Mouse (Mus musculus) liver, adult 2 months (tissue): Measurements from ENCODE around the gene Kif7. TPM values are rescaled to one million over a fixed set of nuclear protein-coding genes. Genes with fewer than 3 reads are reported as not detected.

Source experiments
- DNase-seq: peaks from one replicate; pipeline ENCODE4 v3.0.0-alpha.2; 2011; ENCODE audit warnings: low read depth, low spot score; ENCODE audit errors: extremely low read depth
- H3K27ac ChIP-seq: fragments of 200-500 bp; replicated peaks from 2 replicates; pipeline ENCODE4 v1.5.1; 2012; ENCODE audit warnings: low read depth, mild to moderate bottlenecking, control low read depth, inconsistent platforms, low read length; ENCODE audit not compliant: insufficient read depth
- H3K27me3 ChIP-seq: fragments of 200-500 bp; 2 replicates; pipeline ENCODE4 v1.6.1; 2012; ENCODE audit warnings: mild to moderate bottlenecking, moderate library complexity, low read length, inconsistent platforms; ENCODE audit not compliant: control insufficient read depth, insufficient read depth
- H3K36me3 ChIP-seq: fragments of 200-500 bp; 2 replicates; pipeline ENCODE4 v1.6.1; 2012; ENCODE audit warnings: low read length, inconsistent platforms; ENCODE audit not compliant: control insufficient read depth, insufficient read depth
- H3K4me1 ChIP-seq: fragments of 200-500 bp; 2 replicates; pipeline ENCODE4 v1.6.1; 2011; ENCODE audit warnings: low read length; ENCODE audit not compliant: control insufficient read depth, insufficient read depth
- H3K4me3 ChIP-seq: fragments of 200-500 bp; 2 replicates; pipeline ENCODE4 v1.5.1; 2011; ENCODE audit warnings: low read depth, mild to moderate bottlenecking, control low read depth, low read length, moderate library complexity; ENCODE audit not compliant: insufficient read depth
- H3K79me2 ChIP-seq: fragments of 200-500 bp; 2 replicates; pipeline ENCODE4 v1.6.1; 2012; ENCODE audit warnings: inconsistent platforms, mild to moderate bottlenecking, low read length, moderate library complexity; ENCODE audit not compliant: control insufficient read depth, insufficient read depth
- H3K9ac ChIP-seq: fragments of 200-500 bp; 2 replicates; pipeline ENCODE4 v1.6.1; 2012; ENCODE audit warnings: low read depth, mild to moderate bottlenecking, control low read depth, inconsistent platforms, low read length
- CTCF ChIP-seq: fragments of 200-500 bp; IDR thresholded peaks from 2 replicates; pipeline ENCODE4 v1.5.1; 2011; ENCODE audit warnings: low read depth, low read length, control low read depth
- POLR2A ChIP-seq: fragments of 200-500 bp; IDR thresholded peaks from 2 replicates; pipeline ENCODE4 v1.6.1; 2011; ENCODE audit warnings: low read length, control low read depth; ENCODE audit not compliant: insufficient read depth; ENCODE audit errors: extremely low read depth
- WGBS: fragments of 180-500 bp; shearing (Covaris S2); methylation state at CpG from one replicate; pipeline ENCODE4 v1.1.7; 2018; 5-methylcytosine and 5-hydroxymethylcytosine counted together
- polyA plus RNA-seq: library from polyadenylated mRNA; depleted of rRNA; stranded (reverse); fragments of >200 nt; gene quantifications from 2 replicates; pipeline ENCODE4 v1.2.3, GENCODE M21; 2012
- total RNA-seq: library from RNA; depleted of rRNA; stranded (reverse); fragments of >200 nt; gene quantifications from 2 replicates; pipeline ENCODE4 v1.2.3, GENCODE M21; 2014

Gene Kif7
- total and polyA plus RNA-seq, 2 experiments = 0.21 to 0.37 TPM

- H3K27me3 ChIP-seq = 0 out of 2 replicates have a peak, but pooled peaks cover 4% of the 10 kb centered on the region
- no peak overlapping the region for H3K9ac ChIP-seq
- H3K36me3 ChIP-seq = no peaks in the 10 kb centered on the region
- no peak overlapping the region for H3K27ac ChIP-seq
- no peaks in the 10 kb centered on the region for H3K4me1 ChIP-seq
- DNase-seq = no peak
- TF ChIP-seq POLR2A (no peak), CTCF (no peak)
- H3K79me2 ChIP-seq = no peaks in the 10 kb centered on the region
- H3K4me3 ChIP-seq = peak overlapping the region; percentile 19; the same call in 1 of the 2 replicates
- 9% methylated on average over 55 of the region's 55 CpGs for WGBS
Measured at GRCm38 (mm10) chr7:79710130-79710607, 5.4 kb downstream of the Kif7 start.

GRCm38 (mm10) chr7:79705210-79705609 is 10.3 kb downstream of the Kif7 start:
- Histone ChIP-seq H3K27me3 (0 out of 2 replicates have a peak, but pooled peaks cover 3% of the 10 kb centered on the region), H3K79me2 (no peaks in the 10 kb centered on the region), H3K9ac (no peak overlapping the region), H3K27ac (no peak overlapping the region), H3K4me3 (no peak overlapping the region), H3K36me3 (no peaks in the 10 kb centered on the region), H3K4me1 (no peaks in the 10 kb centered on the region)
- TF ChIP-seq CTCF (no peak), POLR2A (no peak)
- no peak for DNase-seq
- WGBS = 61% methylated on average over 5 of the region's 5 CpGs

GRCm38 (mm10) chr7:79702755-79703154 is 12.8 kb downstream of the Kif7 start:
- Histone ChIP-seq H3K4me1 (no peaks in the 10 kb centered on the region), H3K9ac (no peak overlapping the region), H3K4me3 (no peak overlapping the region), H3K27me3 (no peaks in the 10 kb centered on the region), H3K36me3 (no peaks in the 10 kb centered on the region), H3K79me2 (no peaks in the 10 kb centered on the region), H3K27ac (no peak overlapping the region)
- TF ChIP-seq POLR2A (no peak), CTCF (no peak)
- WGBS = 86% methylated on average over 16 of the region's 16 CpGs
- no peak for DNase-seq

GRCm38 (mm10) chr7:79696495-79696894 is 19.0 kb downstream of the Kif7 start:
- TF ChIP-seq POLR2A (no peak), CTCF (no peak)
- Histone ChIP-seq H3K36me3 (no peaks in the 10 kb centered on the region), H3K27ac (no peak overlapping the region), H3K79me2 (no peaks in the 10 kb centered on the region), H3K4me3 (no peak overlapping the region), H3K27me3 (no peaks in the 10 kb centered on the region), H3K9ac (no peak overlapping the region), H3K4me1 (no peaks in the 10 kb centered on the region)
- DNase-seq = peak; percentile 12
- 90% methylated on average over 8 of the region's 8 CpGs for WGBS

GRCm38 (mm10) chr7:79680231-79680630 is 35.3 kb downstream of the Kif7 start:
- Histone ChIP-seq H3K4me3 (no peak overlapping the region), H3K79me2 (no peaks in the 10 kb centered on the region), H3K4me1 (no peaks in the 10 kb centered on the region), H3K9ac (no peak overlapping the region), H3K27me3 (no peaks in the 10 kb centered on the region), H3K27ac (no peak overlapping the region), H3K36me3 (no peaks in the 10 kb centered on the region)
- 92% methylated on average over 2 of the region's 2 CpGs for WGBS
- no peak for TF ChIP-seq POLR2A
- no peak for TF ChIP-seq CTCF
- no peak for DNase-seq

- no peaks in the 10 kb centered on the region for H3K36me3 ChIP-seq
- H3K79me2 ChIP-seq = no peaks in the 10 kb centered on the region
- TF ChIP-seq CTCF (no peak), POLR2A (no peak)
- H3K4me1 ChIP-seq = no peaks in the 10 kb centered on the region
- no peak for DNase-seq
- no peak overlapping the region for H3K27ac ChIP-seq
- H3K27me3 ChIP-seq = no peaks in the 10 kb centered on the region
- no peak overlapping the region for H3K4me3 ChIP-seq
- H3K9ac ChIP-seq = no peak overlapping the region
Measured at GRCm38 (mm10) chr7:79679186-79679585, 36.3 kb downstream of the Kif7 start.
